Mouse (Mus musculus) limb, embryonic 11.5 days (tissue): ENCODE measurements around the gene Ccdc88c. TPM values are rescaled to one million over a fixed set of nuclear protein-coding genes. Genes with fewer than 3 reads are reported as not detected.

Experiments used
- ATAC-seq: fragments of 200-750 bp; cut with Nextera tagmentation; 2 replicates; pipeline ENCODE4 v1.8.0; 2017; ENCODE audit warnings: low read depth; ENCODE audit not compliant: insufficient number of reproducible peaks, low FRiP score, low TSS enrichment
- DNase-seq: peaks from one replicate; pipeline ENCODE4 v3.0.0-alpha.2; 2015; ENCODE audit warnings: low spot score
- H3K27ac ChIP-seq: fragments of 300-500 bp; sonication (generic); replicated peaks from 2 replicates; pipeline ENCODE4 v1.5.1; 2014; ENCODE audit warnings: low read depth, mild to moderate bottlenecking, low read length
- H3K27me3 ChIP-seq: fragments of 300-500 bp; sonication (generic); 2 replicates; pipeline ENCODE4 v1.6.1; 2014; ENCODE audit warnings: mild to moderate bottlenecking, low read length, mixed read lengths; ENCODE audit not compliant: control insufficient read depth, insufficient read depth
- H3K36me3 ChIP-seq: fragments of 300-500 bp; sonication (generic); 2 replicates; pipeline ENCODE4 v1.6.1; 2014; ENCODE audit warnings: mild to moderate bottlenecking, low read length, moderate library complexity, mixed read lengths; ENCODE audit not compliant: control insufficient read depth, insufficient read depth
- H3K4me1 ChIP-seq: fragments of 300-500 bp; sonication (generic); 2 replicates; pipeline ENCODE4 v1.6.1; 2014; ENCODE audit warnings: low read length, mixed read lengths; ENCODE audit not compliant: control insufficient read depth, insufficient read depth
- H3K4me2 ChIP-seq: fragments of 300-500 bp; sonication (generic); 2 replicates; pipeline ENCODE4 v1.6.1; 2014; ENCODE audit warnings: low read depth, mild to moderate bottlenecking, moderate library complexity; ENCODE audit not compliant: severe bottlenecking
- H3K4me3 ChIP-seq: fragments of 300-500 bp; sonication (generic); 2 replicates; pipeline ENCODE4 v1.5.1; 2014; ENCODE audit warnings: low read depth, low read length
- H3K9ac ChIP-seq: fragments of 300-500 bp; sonication (generic); 2 replicates; pipeline ENCODE4 v1.6.1; 2014; ENCODE audit warnings: mild to moderate bottlenecking, low read length
- H3K9me3 ChIP-seq: fragments of 300-500 bp; sonication (generic); 2 replicates; pipeline ENCODE4 v1.6.1; 2016; ENCODE audit warnings: low read length; ENCODE audit not compliant: control insufficient read depth
- WGBS: fragments of 180-500 bp; shearing (Covaris S2); extraction: QIAGEN DNeasy Blood & Tissue Kit; methylation state at CpG from one replicate; pipeline ENCODE4 v1.1.7; 2014; 5-methylcytosine and 5-hydroxymethylcytosine counted together
- polyA plus RNA-seq: library from polyadenylated mRNA; unstranded; fragments of >200 nt; fragmentation: Nextera tagmentation; extraction: Ambion mirVana; gene quantifications from 2 replicates; pipeline ENCODE4 v1.2.1, GENCODE M21; 2014

Ccdc88c gene
- polyA plus RNA-seq, 1 experiment from 2014 or later, result 3.2 TPM

GRCm38 (mm10) chr12:101027451-101028246, 1.2 kb downstream of the Ccdc88c start:
- ATAC-seq (no peak), DNase-seq (peak; percentile 44)
- H3K4me3 ChIP-seq, result peak overlapping the region; percentile 64
- H3K9ac ChIP-seq, result no peak overlapping the region; the same call in 1 of the 2 replicates
- 2% methylated on average over 19 of the region's 19 CpGs for WGBS
- no peak overlapping the region for H3K27ac ChIP-seq
- H3K36me3 ChIP-seq, result no peaks in the 10 kb centered on the region
- H3K27me3 ChIP-seq, result peaks cover 18% of the 10 kb centered on the region
- H3K4me1 ChIP-seq, result peaks cover 12% of the 10 kb centered on the region
- H3K4me2 ChIP-seq, result peak overlapping the region; percentile 92
- no peaks in the 10 kb centered on the region for H3K9me3 ChIP-seq

DNA sequence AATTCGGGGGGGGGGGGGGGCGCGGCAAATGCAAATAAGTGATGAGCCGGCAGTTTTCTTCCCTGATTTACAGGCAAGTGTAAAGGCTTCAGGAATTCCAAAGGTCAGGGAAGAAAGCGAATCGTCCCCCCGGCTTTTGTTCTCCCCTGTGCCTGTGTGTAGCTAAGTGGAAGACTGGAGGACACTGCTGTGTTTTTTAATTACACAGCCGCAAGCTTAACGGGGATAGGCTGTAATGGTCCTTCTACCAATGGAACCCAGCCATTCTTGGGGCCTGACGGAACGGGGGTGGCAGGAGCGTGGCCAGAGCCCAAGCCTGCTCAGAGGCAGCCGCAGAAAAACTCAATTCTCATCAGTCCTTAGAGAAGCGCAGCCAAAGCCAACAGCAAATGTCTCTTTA, 1.9 kb downstream of the Ccdc88c start:
- Histone ChIP-seq H3K4me3 (no peak overlapping the region; the same call in 1 of the 2 replicates), H3K4me2 (peak overlapping the region; percentile 92), H3K27ac (no peak overlapping the region), H3K9ac (no peak overlapping the region), H3K4me1 (peaks cover 12% of the 10 kb centered on the region), H3K27me3 (peaks cover 18% of the 10 kb centered on the region), H3K9me3 (no peaks in the 10 kb centered on the region), H3K36me3 (no peaks in the 10 kb centered on the region)
- no peak for DNase-seq
- 7% methylated on average over 14 of the region's 14 CpGs for WGBS
- ATAC-seq, result no peak

DNA sequence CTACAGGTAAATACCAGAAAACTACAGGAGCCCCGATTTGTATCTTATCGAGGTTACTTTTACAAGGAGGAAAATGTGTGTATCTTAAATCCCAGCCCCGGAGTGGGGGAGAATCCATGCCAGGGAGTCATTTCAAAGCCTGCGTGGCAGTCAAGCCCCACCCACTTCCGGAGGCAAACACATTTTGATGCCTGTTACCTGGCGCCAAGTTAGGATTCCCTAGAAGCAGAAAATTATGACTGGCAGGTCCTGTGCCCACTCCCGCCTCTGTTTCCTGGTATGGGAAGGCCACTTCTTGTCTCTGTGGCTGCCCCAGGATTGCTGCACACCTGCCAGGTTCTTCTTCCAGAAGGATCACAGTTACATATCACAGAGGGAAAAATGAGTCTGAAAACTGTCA, 2.3 kb downstream of the Ccdc88c start:
- Histone ChIP-seq H3K27ac (no peak overlapping the region), H3K9ac (no peak overlapping the region), H3K9me3 (no peaks in the 10 kb centered on the region), H3K36me3 (no peaks in the 10 kb centered on the region), H3K4me1 (peaks cover 12% of the 10 kb centered on the region), H3K4me2 (peak overlapping the region; percentile 92; the same call in 1 of the 2 replicates), H3K27me3 (peaks cover 18% of the 10 kb centered on the region), H3K4me3 (no peak overlapping the region)
- 72% methylated on average over 7 of the region's 7 CpGs for WGBS
- ATAC-seq, result no peak
- DNase-seq, result no peak

DNA sequence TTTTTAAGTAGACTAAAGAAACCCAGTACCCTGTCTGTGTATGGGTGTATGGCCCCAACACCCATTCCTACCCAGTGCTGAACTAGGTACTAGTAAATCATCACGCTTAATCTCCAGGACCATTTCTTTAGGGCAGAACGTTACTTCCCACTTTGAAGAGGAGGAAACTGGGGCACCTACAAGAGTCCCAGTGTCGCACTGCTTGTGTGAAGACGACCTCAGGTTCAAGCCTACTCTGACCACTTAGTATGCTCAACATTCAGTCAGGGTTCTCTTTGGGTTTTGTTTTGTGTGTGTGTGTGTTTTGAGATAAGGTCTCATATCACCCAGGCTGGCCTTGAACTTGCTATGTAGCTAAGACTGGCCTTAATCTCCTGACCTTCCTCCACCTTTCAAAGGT, 2.8 kb downstream of the Ccdc88c start:
- peaks cover 18% of the 10 kb centered on the region for H3K27me3 ChIP-seq
- H3K4me3 ChIP-seq, result no peak overlapping the region
- 87% methylated on average over 4 of the region's 4 CpGs for WGBS
- no peaks in the 10 kb centered on the region for H3K9me3 ChIP-seq
- no peak overlapping the region for H3K9ac ChIP-seq
- H3K4me2 ChIP-seq, result no peak overlapping the region
- ATAC-seq, result no peak
- no peak overlapping the region for H3K27ac ChIP-seq
- H3K4me1 ChIP-seq, result peaks cover 12% of the 10 kb centered on the region
- no peaks in the 10 kb centered on the region for H3K36me3 ChIP-seq
- DNase-seq, result no peak

DNA sequence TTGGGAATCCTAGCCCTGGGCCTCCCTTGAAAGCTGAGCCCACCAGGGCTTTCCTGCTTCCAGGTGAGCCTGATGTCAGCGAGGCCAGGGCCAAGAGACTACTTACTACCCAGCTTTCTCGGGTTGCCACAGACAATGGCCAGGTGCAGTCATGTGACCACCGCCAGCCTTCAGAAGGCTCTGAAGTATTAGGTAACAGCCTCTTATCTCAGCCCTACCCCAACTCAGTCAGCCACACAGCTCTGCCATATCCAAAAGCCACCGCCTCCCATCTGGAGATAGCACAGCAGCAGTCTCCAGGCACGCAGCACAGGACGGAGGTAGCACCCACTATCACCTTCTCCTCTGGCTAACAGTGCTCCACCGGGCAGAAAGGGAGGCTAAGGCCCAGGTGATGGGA, 3.5 kb downstream of the Ccdc88c start:
- ATAC-seq (no peak), DNase-seq (no peak)
- WGBS, result 60% methylated on average over 7 of the region's 7 CpGs
- Histone ChIP-seq H3K9me3 (no peaks in the 10 kb centered on the region), H3K4me2 (peak overlapping the region; percentile 7; the same call in 1 of the 2 replicates), H3K27me3 (peaks cover 18% of the 10 kb centered on the region), H3K27ac (no peak overlapping the region), H3K36me3 (no peaks in the 10 kb centered on the region), H3K9ac (no peak overlapping the region), H3K4me1 (peaks cover 12% of the 10 kb centered on the region), H3K4me3 (no peak overlapping the region)

- peaks cover 12% of the 10 kb centered on the region for H3K4me1 ChIP-seq
- H3K36me3 ChIP-seq, result no peaks in the 10 kb centered on the region
- no peak overlapping the region for H3K4me3 ChIP-seq
- no peak for ATAC-seq
- no peak for DNase-seq
- no peaks in the 10 kb centered on the region for H3K9me3 ChIP-seq
- WGBS, result 68% methylated on average over 8 of the region's 8 CpGs
- H3K9ac ChIP-seq, result no peak overlapping the region
- H3K27me3 ChIP-seq, result peaks cover 18% of the 10 kb centered on the region
- H3K4me2 ChIP-seq, result no peak overlapping the region
- no peak overlapping the region for H3K27ac ChIP-seq
Measured at GRCm38 (mm10) chr12:101024824-101025223, 4.0 kb downstream of the Ccdc88c start.

DNA sequence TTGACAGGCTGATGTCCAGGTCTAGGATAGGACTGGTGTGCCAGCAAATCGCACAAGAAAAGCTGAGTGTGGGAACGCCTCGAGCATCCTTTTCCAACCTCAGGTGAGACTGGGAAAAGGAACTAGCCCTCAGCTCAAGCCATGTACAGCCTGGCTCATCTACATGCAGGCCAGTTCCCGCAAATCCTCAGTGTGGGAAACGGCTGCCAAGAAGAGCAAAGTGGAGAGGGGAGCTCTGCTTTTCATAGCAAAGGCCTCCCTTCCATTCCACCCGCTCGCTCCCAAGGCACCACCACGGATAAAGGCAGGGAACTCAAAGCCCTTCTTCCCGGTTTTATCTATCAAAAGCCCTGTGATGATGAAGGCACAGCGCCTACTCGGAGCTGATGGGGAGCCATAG, 5.7 kb downstream of the Ccdc88c start:
- no peak overlapping the region for H3K9ac ChIP-seq
- DNase-seq (no peak), ATAC-seq (no peak)
- H3K4me3 ChIP-seq, result no peak overlapping the region
- H3K4me1 ChIP-seq, result peaks cover 17% of the 10 kb centered on the region
- H3K4me2 ChIP-seq, result no peak overlapping the region
- no peaks in the 10 kb centered on the region for H3K36me3 ChIP-seq
- no peak overlapping the region for H3K27ac ChIP-seq
- 87% methylated on average over 11 of the region's 11 CpGs for WGBS
- peaks cover 15% of the 10 kb centered on the region for H3K27me3 ChIP-seq
- no peaks in the 10 kb centered on the region for H3K9me3 ChIP-seq

DNA sequence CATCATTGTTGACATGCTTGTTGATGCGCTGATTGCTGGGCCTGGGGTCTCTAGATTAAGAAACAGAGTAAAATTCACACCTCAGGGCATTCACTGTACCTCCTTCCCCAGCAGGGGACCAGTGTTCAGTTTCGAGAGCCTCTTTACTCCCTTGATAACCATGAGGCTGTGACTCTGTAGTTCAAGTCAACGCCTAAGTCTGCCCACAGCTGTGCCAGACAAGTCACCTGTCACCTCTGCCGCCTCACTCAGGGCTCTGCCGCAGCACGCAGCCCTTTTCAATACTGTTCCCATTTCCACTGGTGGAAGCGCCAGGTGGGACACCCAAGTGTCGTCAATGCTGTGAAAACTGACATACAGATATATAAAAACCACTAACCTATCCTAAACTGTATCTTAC, 6.5 kb downstream of the Ccdc88c start:
- peaks cover 9% of the 10 kb centered on the region for H3K27me3 ChIP-seq
- peaks cover 21% of the 10 kb centered on the region for H3K4me1 ChIP-seq
- no peak for ATAC-seq
- H3K4me2 ChIP-seq, result no peak overlapping the region
- no peak overlapping the region for H3K27ac ChIP-seq
- no peak for DNase-seq
- H3K9ac ChIP-seq, result no peak overlapping the region
- H3K9me3 ChIP-seq, result no peaks in the 10 kb centered on the region
- no peak overlapping the region for H3K4me3 ChIP-seq
- 93% methylated on average over 8 of the region's 8 CpGs for WGBS
- no peaks in the 10 kb centered on the region for H3K36me3 ChIP-seq
